ENCODE assay signal across 27 mouse cellular contexts in genomic region chr1:77815451-77815850, GRCm38 (mm10).
DNase-seq lines count a peak whose midpoint lies in the region; ATAC-seq and TF ChIP-seq lines count a peak whose summit lies in the region.
"Had no signal": no experiment of that assay in that cellular context is flagged by ENCODE, and none has a peak within 500 bp of the region (broad histone marks: within the 10 kb centered on the region; RNA-seq: fewer than 3 reads in every experiment).

No protein-coding gene starts in this region.

- TF ChIP-seq POLR2A in brain, embryonic 14.5 days (IDR thresholded peaks at IDR 0.05; ENCODE audit: borderline replicate concordance, extremely low read depth, insufficient read depth, insufficient read length, poor library complexity, severe bottlenecking) = no peak

- no peak overlapping the region for H3K9ac ChIP-seq in embryonic facial prominence, embryonic 14.5 days (ENCODE audit: low read depth, low read length)
- no peak overlapping the region for H3K9ac ChIP-seq in lung, embryonic 14.5 days
- H3K9ac ChIP-seq: embryonic facial prominence, embryonic 12.5 days; embryonic facial prominence, embryonic 15.5 days; forebrain, embryonic 13.5 days had no signal

- no peak overlapping the region for H3K4me3 ChIP-seq in embryonic facial prominence, embryonic 14.5 days (ENCODE audit: low read depth, low read length)
- no peak overlapping the region for H3K4me3 ChIP-seq in embryonic facial prominence, embryonic 10.5 days
- no peak overlapping the region for H3K4me3 ChIP-seq in lung, embryonic 14.5 days (ENCODE audit: low read depth, low read length)
- H3K4me3 ChIP-seq: embryonic facial prominence, embryonic 12.5 days; embryonic facial prominence, embryonic 15.5 days; erythroblast, embryonic 14.5 days; forebrain, embryonic 10.5 days; forebrain, embryonic 13.5 days had no signal

- H3K9me3 ChIP-seq in embryonic facial prominence, embryonic 14.5 days (ENCODE audit: control insufficient read depth, low read length) = no peaks in the 10 kb centered on the region
- H3K9me3 ChIP-seq in embryonic facial prominence, embryonic 10.5 days = no peaks in the 10 kb centered on the region
- H3K9me3 ChIP-seq in lung, embryonic 14.5 days (ENCODE audit: low read depth, low read length) = no peaks in the 10 kb centered on the region
- H3K9me3 ChIP-seq: embryonic facial prominence, embryonic 12.5 days; embryonic facial prominence, embryonic 15.5 days; forebrain, embryonic 10.5 days; forebrain, embryonic 13.5 days had no signal

- no peaks in the 10 kb centered on the region for H3K4me1 ChIP-seq in embryonic facial prominence, embryonic 14.5 days (ENCODE audit: control insufficient read depth, insufficient read depth, low read length)
- H3K4me1 ChIP-seq in embryonic facial prominence, embryonic 10.5 days = no peaks in the 10 kb centered on the region
- H3K4me1 ChIP-seq in lung, embryonic 14.5 days (ENCODE audit: insufficient read depth) = no peaks in the 10 kb centered on the region
- H3K4me1 ChIP-seq: embryonic facial prominence, embryonic 12.5 days; embryonic facial prominence, embryonic 15.5 days had no signal

- peak; percentile 61 for DNase-seq in embryonic facial prominence, embryonic 14.5 days (ENCODE audit: low spot score)
- no peak for DNase-seq in embryonic facial prominence, embryonic 10.5 days (ENCODE audit: low spot score)
- DNase-seq in lung, embryonic 14.5 days = peak; percentile 10
- no peak for DNase-seq in lung, postnatal 25 days (ENCODE audit: low spot score)
- peak; percentile 44 for DNase-seq in brain, embryonic 14.5 days (ENCODE audit: low read depth)
- DNase-seq: adrenal gland, adult 8-10 months; adrenal gland, postnatal 14 days; adrenal gland, postnatal 36 days; B cell, adult 2 months; cerebellum, adult 11 months; cerebellum, adult 18-20 months; cerebellum, adult 8-10 months; cerebellum, adult 9-11 months; cerebellum, postnatal 14 days; cerebellum, postnatal 36 days; embryo, embryonic 11 days had no signal

- no peaks in the 10 kb centered on the region for H3K27me3 ChIP-seq in embryonic facial prominence, embryonic 14.5 days (replicated peaks; ENCODE audit: control insufficient read depth, insufficient read depth, low read length)
- no peaks in the 10 kb centered on the region for H3K27me3 ChIP-seq in embryonic facial prominence, embryonic 10.5 days (replicated peaks; ENCODE audit: low read depth, poor library complexity, severe bottlenecking)
- H3K27me3 ChIP-seq in lung, embryonic 14.5 days (ENCODE audit: insufficient read depth, low read length) = no peaks in the 10 kb centered on the region
- H3K27me3 ChIP-seq: CH12.LX; embryonic facial prominence, embryonic 12.5 days; embryonic facial prominence, embryonic 15.5 days; forebrain, embryonic 13.5 days; Patski had no signal

- H3K4me2 ChIP-seq in embryonic facial prominence, embryonic 14.5 days (ENCODE audit: low read depth, low read length) = no peak overlapping the region
- H3K4me2 ChIP-seq in lung, embryonic 14.5 days = no peak overlapping the region
- H3K4me2 ChIP-seq: embryonic facial prominence, embryonic 12.5 days; embryonic facial prominence, embryonic 15.5 days; forebrain, embryonic 13.5 days had no signal

- ATAC-seq in embryonic facial prominence, embryonic 14.5 days (ENCODE audit: low read depth) = no peak
- no peak for ATAC-seq in lung, embryonic 14.5 days (ENCODE audit: insufficient read depth)
- ATAC-seq: activated CD4-positive, CD25-positive, alpha-beta regulatory T cell, adult 4 months; CD4-positive, CD25-positive, alpha-beta regulatory T cell, adult 4 months; forebrain, embryonic 13.5 days; forebrain, embryonic 16.5 days; Patski had no signal

- TF ChIP-seq CTCF in lung, embryonic 14.5 days (IDR thresholded peaks at IDR 0.05; ENCODE audit: low read depth) = no peak
- TF ChIP-seq CTCF in brain, embryonic 14.5 days (IDR thresholded peaks at IDR 0.05; ENCODE audit: borderline replicate concordance, extremely low read depth, insufficient read depth, insufficient read length) = no peak

- H3K36me3 ChIP-seq in embryonic facial prominence, embryonic 14.5 days (ENCODE audit: control insufficient read depth, insufficient read depth, low read length) = no peaks in the 10 kb centered on the region
- H3K36me3 ChIP-seq in embryonic facial prominence, embryonic 10.5 days (replicated peaks) = no peaks in the 10 kb centered on the region
- no peaks in the 10 kb centered on the region for H3K36me3 ChIP-seq in lung, embryonic 14.5 days (ENCODE audit: insufficient read depth)
- H3K36me3 ChIP-seq: embryonic facial prominence, embryonic 12.5 days; embryonic facial prominence, embryonic 15.5 days; forebrain, embryonic 10.5 days; G1E had no signal

- no peak overlapping the region for H3K27ac ChIP-seq in embryonic facial prominence, embryonic 14.5 days (replicated peaks; ENCODE audit: low read depth, low read length)
- H3K27ac ChIP-seq in embryonic facial prominence, embryonic 10.5 days (replicated peaks) = no peak overlapping the region
- no peak overlapping the region for H3K27ac ChIP-seq in lung, embryonic 14.5 days (ENCODE audit: low read depth)
- H3K27ac ChIP-seq: embryonic facial prominence, embryonic 12.5 days; embryonic facial prominence, embryonic 15.5 days; forebrain, embryonic 10.5 days; forebrain, embryonic 13.5 days had no signal

- WGBS in embryonic facial prominence, embryonic 14.5 days = 67% methylated on average over 4 of the region's 4 CpGs
- WGBS in embryonic facial prominence, embryonic 10.5 days = 92% methylated on average over 4 of the region's 4 CpGs
- 74% methylated on average over 4 of the region's 4 CpGs for WGBS in lung, embryonic 14.5 days

Comparison
In these comparisons a context has a peak if more than half of its experiments do, and no peak if none do; other contexts are left out.
1. DNase-seq: peak in embryonic facial prominence, embryonic 14.5 days (single experiment), lung, embryonic 14.5 days (single experiment) and brain, embryonic 14.5 days (single experiment); none in embryonic facial prominence, embryonic 10.5 days (single experiment) and lung, postnatal 25 days (single experiment).